Mouse (Mus musculus) embryonic stem cell, embryonic (primary cell): ENCODE data around the gene Hunk.

Experiments used
- CTCF ChIA-PET, 4 experiments: fragments of 300-600 bp in 2 of 4; fragments of 350-600 bp in 2 of 4; sonication (Branson Sonifier 250); formaldehyde crosslinking; loops; one replicate each; lab custom pipeline; 2022; ENCODE audit warnings: inconsistent platforms in 2 of 4; lab: Charles Lee
- POLR2A ChIA-PET, 4 experiments: fragments of 300-600 bp in 2 of 4; fragments of 350-600 bp in 2 of 4; sonication (Branson Sonifier 250); formaldehyde crosslinking; loops; one replicate each; lab custom pipeline; 2022; ENCODE audit warnings: antibody characterized with exemption in 4 of 4, inconsistent platforms in 1 of 4; lab: Charles Lee

The Hunk gene

DNA sequence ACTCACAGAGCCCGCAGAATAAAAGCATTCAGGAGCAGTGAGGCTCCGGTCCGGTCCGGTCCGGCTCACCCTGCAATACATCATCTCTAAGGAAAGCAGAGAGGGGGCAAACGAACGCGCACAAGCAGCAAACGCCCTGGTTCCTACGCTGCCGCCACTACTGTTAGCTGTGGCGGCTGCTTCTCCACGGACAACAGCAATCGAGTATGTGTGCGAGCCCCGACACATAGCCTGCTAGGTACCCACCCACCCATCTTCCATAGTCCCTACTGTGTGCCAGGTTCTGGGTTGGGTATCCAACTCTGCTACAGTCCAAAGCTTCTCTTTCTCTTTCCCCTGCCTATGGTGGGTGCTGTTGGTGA lies 506 bp upstream of the Hunk start:
- POLR2A ChIA-PET, result interaction anchor here (0.6 to 5.6 kb wide), 31 partner anchors 9 to 550 kb away, joined by 3 to 53 read pairs (median 4); partner anchors contain the start of genes Sod1 (in 3 of the 4) and Cfap298 (in 2 of the 4)
- CTCF ChIA-PET, result interaction anchor here in 2 of 4 experiments (0.7 to 4.1 kb wide), 6 partner anchors 12 to 327 kb away, joined by 3 to 18 read pairs (median 4); no protein-coding TSS in a partner anchor

GRCm38 (mm10) chr16:90386514-90387160 lies 824 bp downstream of the Hunk start:
- ChIA-PET POLR2A (interaction anchor here (0.6 to 5.6 kb wide), 31 partner anchors 10 to 610 kb away, joined by 3 to 53 read pairs (median 4); partner anchors contain the start of gene Sod1 (in 3 of the 4)), CTCF (interaction anchor here (0.6 to 4.1 kb wide), 17 partner anchors 11 to 509 kb away, joined by 3 to 18 read pairs (median 4); no protein-coding TSS in a partner anchor)

DNA sequence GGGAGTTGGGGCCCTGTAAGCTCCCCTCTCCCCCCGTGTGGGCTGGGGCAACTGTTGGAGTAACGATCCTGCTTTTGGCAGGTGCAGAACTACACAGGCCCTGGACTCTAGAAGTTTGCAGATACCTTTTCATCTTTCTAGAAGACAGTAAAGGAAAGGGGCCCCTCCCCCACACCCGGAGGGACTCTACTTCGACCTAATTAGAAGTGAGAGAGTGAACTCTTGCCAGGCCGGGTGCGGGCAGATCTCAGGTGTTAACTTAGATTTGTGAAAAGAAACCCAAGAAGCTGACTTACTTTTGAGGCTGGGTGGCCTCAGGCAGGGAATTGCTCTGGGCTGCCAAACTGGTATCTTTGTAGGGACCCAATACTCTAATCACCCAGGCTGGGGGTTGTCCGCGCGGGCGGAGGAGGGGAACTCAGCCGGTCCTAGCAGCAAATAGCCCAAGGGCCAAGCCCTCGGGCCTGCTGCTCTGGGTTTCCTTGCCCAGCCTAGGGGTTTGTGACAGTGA lies 1.4 kb downstream of the Hunk start:
- CTCF ChIA-PET, result interaction anchor here in 3 of 4 experiments (0.6 to 4.1 kb wide), 13 partner anchors 10 to 325 kb away, joined by 3 to 18 read pairs (median 4); no protein-coding TSS in a partner anchor
- POLR2A ChIA-PET, result interaction anchor here (0.5 to 5.6 kb wide), 24 partner anchors 9 to 437 kb away, joined by 3 to 53 read pairs (median 4); partner anchors contain the start of gene Sod1 (in 2 of the 4)

DNA sequence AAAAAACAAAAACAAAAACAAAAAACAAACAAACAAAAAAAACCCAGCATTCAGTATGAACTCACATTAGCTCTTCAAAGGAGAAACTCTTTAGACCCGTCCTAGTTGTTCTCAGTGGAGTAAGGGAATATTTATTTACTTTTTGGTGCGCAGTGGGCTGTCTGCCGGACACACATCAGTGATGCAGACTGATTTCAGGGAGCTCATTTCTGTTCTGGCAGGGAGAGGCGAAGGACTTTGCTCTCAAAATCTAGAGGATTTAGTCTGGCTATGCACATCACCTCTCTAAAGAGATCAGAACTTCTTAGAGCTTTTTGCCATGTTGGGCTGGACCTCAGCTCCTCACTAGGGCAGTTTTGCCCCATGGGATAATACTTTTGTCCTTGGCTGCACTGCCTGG lies 2.1 kb downstream of the Hunk start:
- ChIA-PET CTCF (interaction anchor here in 2 of 4 experiments (1.4 to 4.1 kb wide), 2 partner anchors 10 kb away, joined by 7 to 18 read pairs; no protein-coding TSS in a partner anchor), POLR2A (interaction anchor here in 3 of 4 experiments (0.5 to 5.6 kb wide), 13 partner anchors 10 to 168 kb away, joined by 3 to 53 read pairs (median 4); partner anchors contain the start of gene Sod1 (in 1 of the 3))

GRCm38 (mm10) chr16:90389103-90389750 lies 3.4 kb downstream of the Hunk start:
- POLR2A ChIA-PET, result interaction anchor here in 2 of 4 experiments (0.8 to 5.6 kb wide), 11 partner anchors 8 to 87 kb away, joined by 3 to 53 read pairs (median 4); no protein-coding TSS in a partner anchor
- CTCF ChIA-PET, result no interaction called here

DNA sequence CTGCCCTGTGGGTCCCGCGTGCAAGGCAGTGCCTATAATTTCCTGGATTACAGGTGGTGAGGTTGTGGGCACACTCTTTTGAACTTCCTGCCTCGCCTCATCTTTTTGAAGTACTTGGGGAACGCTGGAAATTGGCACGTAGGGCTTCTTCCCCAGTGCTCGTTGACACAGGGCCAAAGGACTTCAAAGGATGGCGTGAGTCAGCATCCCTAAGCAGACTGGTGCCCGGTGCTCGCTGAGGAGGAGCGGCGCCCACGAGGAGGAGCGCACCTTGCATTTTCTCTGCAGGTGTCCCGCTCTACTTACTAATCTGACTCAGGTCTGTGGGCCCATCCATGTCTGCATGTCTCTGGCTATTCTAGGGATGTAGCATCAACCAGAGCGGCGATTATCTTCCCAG lies 4.9 kb downstream of the Hunk start:
- CTCF ChIA-PET, result no interaction called here
- POLR2A ChIA-PET, result no interaction called here

- ChIA-PET POLR2A (no interaction called here), CTCF (no interaction called here)
These were observed 8.9 kb downstream of the Hunk start for GRCm38 (mm10) chr16:90394761-90395160.

- POLR2A ChIA-PET, result interaction anchor here in 2 of 4 experiments (0.8 to 1.1 kb wide), 4 partner anchors 9 to 15 kb away, joined by 3 to 4 read pairs (median 3); no protein-coding TSS in a partner anchor
- CTCF ChIA-PET, result interaction anchor here in 1 of 4 experiments (3.2 kb wide), 1 partner anchor 9 kb away, joined by 18 read pairs; the partner anchor contains the start of gene Hunk
These were observed 10.3 kb downstream of the Hunk start for GRCm38 (mm10) chr16:90395996-90396556.

DNA sequence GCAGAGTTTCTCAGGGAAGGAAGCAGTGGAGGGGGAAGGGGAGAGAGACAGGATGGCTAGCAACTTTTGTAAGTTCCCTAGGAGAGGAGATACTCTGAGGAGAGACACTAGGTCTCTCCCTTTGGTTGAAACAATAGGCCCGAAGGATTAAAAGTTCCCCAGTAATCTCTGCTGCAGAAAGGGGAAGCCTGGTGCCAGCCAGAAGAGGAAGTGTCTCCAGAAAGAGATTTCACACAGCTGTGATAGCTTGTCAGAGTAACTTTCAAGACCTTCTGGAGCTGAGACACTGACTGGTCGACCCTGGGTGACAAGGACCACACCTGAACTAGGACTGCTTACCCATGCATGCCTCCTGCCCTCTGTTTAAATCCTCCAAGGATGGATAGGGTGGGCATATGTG lies 11.1 kb downstream of the Hunk start:
- POLR2A ChIA-PET, result interaction anchor here in 3 of 4 experiments (0.6 to 1.1 kb wide), 5 partner anchors 8 to 14 kb away, joined by 3 to 4 read pairs (median 3); no protein-coding TSS in a partner anchor
- CTCF ChIA-PET, result interaction anchor here in 2 of 4 experiments (1.5 to 3.2 kb wide), 2 partner anchors 10 kb away, joined by 7 to 18 read pairs; partner anchors contain the start of gene Hunk (in 1 of the 2)

DNA sequence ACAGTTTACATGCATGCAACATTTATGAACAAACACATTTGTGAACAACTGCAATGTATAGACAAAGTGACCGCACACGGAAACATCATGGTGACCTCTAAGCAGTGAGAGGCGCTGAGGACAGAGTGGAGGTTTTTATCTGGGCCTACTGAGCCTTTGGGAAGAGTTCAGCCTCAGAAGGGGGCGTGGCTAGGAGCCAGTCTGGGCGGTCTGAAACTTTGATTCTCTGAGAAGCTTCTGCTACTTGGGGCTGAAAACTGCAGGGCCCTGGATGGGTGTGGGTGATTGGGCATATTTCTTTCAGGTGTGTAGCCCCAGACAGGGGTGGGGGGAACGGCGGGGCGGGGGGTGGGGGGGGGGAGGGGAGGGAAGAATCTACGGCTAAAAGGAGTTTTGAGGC lies 14.5 kb downstream of the Hunk start:
- CTCF ChIA-PET, result interaction anchor here in 2 of 4 experiments (0.6 to 2.3 kb wide), 6 partner anchors 13 to 76 kb away, joined by 3 to 8 read pairs (median 4); partner anchors contain the start of gene Hunk (in 1 of the 2)
- POLR2A ChIA-PET, result interaction anchor here in 3 of 4 experiments (0.5 to 4.2 kb wide), 23 partner anchors 10 to 712 kb away, joined by 3 to 53 read pairs (median 4); partner anchors contain the start of genes Hunk (in 3 of the 3), Scaf4 (in 1 of the 3) and Sod1 (in 1 of the 3)

- ChIA-PET CTCF (interaction anchor here in 2 of 4 experiments (0.6 to 2.3 kb wide), 9 partner anchors 12 to 429 kb away, joined by 3 to 8 read pairs (median 3); partner anchors contain the start of gene Hunk (in 1 of the 2)), POLR2A (interaction anchor here (0.5 to 4.2 kb wide), 31 partner anchors 9 to 712 kb away, joined by 3 to 53 read pairs (median 4); partner anchors contain the start of genes Hunk (in 3 of the 4), Sod1 (in 2 of the 4) and Scaf4 (in 1 of the 4))
These were observed 15.3 kb downstream of the Hunk start for GRCm38 (mm10) chr16:90400906-90401666.

GRCm38 (mm10) chr16:90402292-90402691 lies 16.5 kb downstream of the Hunk start:
- POLR2A ChIA-PET, result interaction anchor here in 3 of 4 experiments (0.6 to 4.2 kb wide), 10 partner anchors 8 to 182 kb away, joined by 3 to 53 read pairs (median 11); partner anchors contain the start of genes Hunk (in 3 of the 3) and Sod1 (in 1 of the 3)
- CTCF ChIA-PET, result interaction anchor here in 1 of 4 experiments (0.6 to 2.3 kb wide), 3 partner anchors 15 to 20 kb away, joined by 3 to 7 read pairs (median 3); no protein-coding TSS in a partner anchor

DNA sequence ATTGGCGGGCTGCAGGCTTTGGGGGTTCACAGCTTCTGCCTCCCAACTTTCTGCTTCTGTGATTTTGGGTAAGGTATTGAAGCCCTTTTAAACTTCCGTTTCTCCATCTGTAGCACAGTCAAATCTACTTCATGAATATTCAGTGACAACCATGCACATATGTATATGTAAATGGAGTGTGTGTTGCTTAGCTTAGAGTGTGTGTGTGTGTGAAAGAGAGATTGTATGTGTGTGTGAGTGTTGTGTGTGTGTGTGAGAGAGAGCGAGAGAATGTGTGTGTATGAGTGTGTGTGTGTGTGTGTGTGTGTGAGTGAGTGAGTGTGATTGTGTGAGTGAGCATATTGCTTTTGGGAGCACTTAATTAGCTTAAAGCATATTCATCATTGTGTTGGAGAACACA lies 19.4 kb downstream of the Hunk start:
- ChIA-PET POLR2A (interaction anchor here in 3 of 4 experiments (0.6 to 1.8 kb wide), 15 partner anchors 9 to 214 kb away, joined by 3 to 10 read pairs (median 4); partner anchors contain the start of genes Hunk (in 1 of the 3) and Sod1 (in 1 of the 3)), CTCF (interaction anchor here in 2 of 4 experiments (0.6 to 0.7 kb wide), 2 partner anchors 28 kb away, joined by 3 read pairs; no protein-coding TSS in a partner anchor)

DNA sequence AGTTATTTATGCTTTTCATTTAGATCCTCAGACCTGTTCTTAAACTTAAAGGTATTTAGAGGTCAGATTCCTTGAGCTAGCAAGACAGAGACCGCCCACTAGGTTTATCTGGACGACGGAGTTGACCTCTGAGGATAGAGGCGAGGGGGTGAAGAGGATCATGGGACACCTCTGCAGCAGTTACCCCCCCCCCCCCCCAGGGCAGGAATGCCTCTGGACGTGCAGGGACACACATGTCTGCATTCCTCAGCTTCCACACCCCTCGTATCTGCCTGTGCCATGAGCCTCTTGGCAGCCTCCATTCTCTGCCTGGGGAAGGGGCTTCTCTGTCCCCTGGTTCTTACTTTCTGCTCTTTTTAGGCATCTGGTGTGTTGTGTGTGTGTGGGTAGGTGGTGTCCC lies 19.8 kb downstream of the Hunk start:
- ChIA-PET CTCF (interaction anchor here in 1 of 4 experiments (0.7 kb wide), 1 partner anchor 28 kb away, joined by 3 read pairs; no protein-coding TSS in a partner anchor), POLR2A (interaction anchor here in 3 of 4 experiments (0.6 to 1.8 kb wide), 13 partner anchors 8 to 185 kb away, joined by 3 to 10 read pairs (median 4); partner anchors contain the start of genes Hunk (in 1 of the 3) and Sod1 (in 1 of the 3))

DNA sequence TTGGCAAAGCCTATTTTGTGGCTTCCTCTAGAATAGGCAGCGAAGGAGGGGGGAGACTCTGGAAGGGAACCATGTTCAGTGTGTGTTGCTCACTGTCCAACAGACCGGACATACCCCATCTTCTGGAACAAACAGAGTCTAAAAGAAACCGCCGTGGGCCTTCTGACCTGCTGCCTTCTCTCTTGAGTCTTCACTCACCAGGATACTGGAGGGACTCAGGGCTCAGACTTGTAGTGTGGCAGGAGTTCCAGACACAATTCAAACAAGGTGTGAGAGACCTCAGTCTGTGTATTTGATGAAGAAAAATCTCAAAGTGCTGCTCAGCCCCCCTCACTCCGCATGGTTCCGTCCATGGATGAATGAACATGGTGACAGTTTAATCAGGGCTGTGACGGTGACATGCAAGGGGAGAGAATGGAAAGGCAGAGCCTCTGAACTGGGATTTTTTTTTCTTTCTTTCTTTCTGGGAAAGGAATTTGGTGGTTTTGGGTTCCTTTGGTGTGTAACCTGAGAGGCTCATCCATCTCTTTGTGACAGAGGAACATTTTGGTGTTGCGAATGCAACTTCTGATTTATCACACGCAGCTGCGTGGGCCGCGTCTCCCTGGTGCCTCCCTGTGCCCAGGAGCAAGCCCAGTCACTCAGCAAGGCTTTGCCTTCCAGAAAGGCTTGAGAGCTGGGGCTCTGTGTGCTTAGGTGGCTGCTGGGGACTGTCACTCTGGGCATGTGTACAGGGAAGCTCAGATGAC lies 21.9 kb downstream of the Hunk start:
- ChIA-PET CTCF (no interaction called here), POLR2A (interaction anchor here in 1 of 4 experiments (0.6 kb wide), 1 partner anchor 99 kb away, joined by 3 read pairs; no protein-coding TSS in a partner anchor)
